Mouse (Mus musculus): ENCODE measurements at regions not wholly inside any gene's neighbourhood (a gene's known extent, or its start where the extent isn't known, plus 50 kb on each side); places are given as distances from the start of the nearest gene placed in this dataset.

DNA sequence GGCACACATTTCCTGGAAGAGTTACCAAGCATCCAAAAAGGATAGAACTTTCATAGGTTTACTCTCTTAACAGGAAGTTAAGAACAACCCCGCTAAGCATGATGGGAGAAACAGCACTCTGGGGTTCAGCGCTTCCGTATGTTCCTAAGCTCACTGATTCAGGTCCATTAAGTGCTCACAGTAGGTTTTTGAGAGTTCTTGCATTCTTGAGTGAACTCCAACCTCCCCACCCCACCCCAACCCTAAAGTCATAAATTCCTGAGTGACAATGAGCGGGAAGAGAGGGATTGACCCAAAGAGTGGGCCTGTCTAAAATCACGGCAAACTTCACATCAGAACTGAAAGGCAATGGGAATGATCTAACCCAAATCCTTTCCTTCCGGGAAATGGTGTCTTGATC is 405.9 kb downstream of the Lrig3 start:
- no peak for TF ChIP-seq ZKSCAN1 (IDR thresholded peaks at IDR 0.05; ENCODE audit: borderline replicate concordance, low read depth, low read length)
- no peak for TF ChIP-seq RAD21 (IDR thresholded peaks at IDR 0.05; ENCODE audit: low read depth, low read length)
- no peak for TF ChIP-seq EP300 (IDR thresholded peaks at IDR 0.05; ENCODE audit: low read length)
- no peak for TF ChIP-seq ZC3H11A (IDR thresholded peaks at IDR 0.05; ENCODE audit: low read depth, low read length)
- no peak for TF ChIP-seq ELF1 (IDR thresholded peaks at IDR 0.05; ENCODE audit: low read depth, low read length)
- TF ChIP-seq GABPA (IDR thresholded peaks at IDR 0.05; ENCODE audit: insufficient replicate concordance, low read depth, low read length), result no peak
- TF ChIP-seq MAFK (IDR thresholded peaks at IDR 0.05; ENCODE audit: insufficient replicate concordance, low read length), result no peak
- TF ChIP-seq NRF1 (IDR thresholded peaks at IDR 0.05; ENCODE audit: low read depth, low read length), result no peak
- TF ChIP-seq CTCF (conservative IDR thresholded peaks at IDR 0.05 in 1 of 2, IDR thresholded peaks at IDR 0.05 in 1 of 2; ENCODE audit: low read depth in 2 of 2, low read length in 2 of 2), result no peak
- no peak for TF ChIP-seq HCFC1 (IDR thresholded peaks at IDR 0.05; ENCODE audit: low read depth, low read length)
- no peak for TF ChIP-seq JUN (IDR thresholded peaks at IDR 0.05; ENCODE audit: insufficient read depth, low read depth, low read length)
- no peak for TF ChIP-seq E2F4 (IDR thresholded peaks at IDR 0.05; ENCODE audit: insufficient replicate concordance, low read depth, low read length)
- no peak for TF ChIP-seq POLR2A (IDR thresholded peaks at IDR 0.05; ENCODE audit: low read depth, low read length)
